Comparison of ENCODE assay signal across 7 mouse cellular contexts in genomic region chr7:25248018-25248647, GRCm38 (mm10). TPM values are rescaled to one million over a fixed set of nuclear protein-coding genes. Genes with fewer than 3 reads are reported as not detected.
DNase-seq lines count a peak whose midpoint lies in the region; ATAC-seq and TF ChIP-seq lines count a peak whose summit lies in the region.

No protein-coding gene starts in this region.

- peaks cover 61% of the 10 kb centered on the region for H3K4me1 ChIP-seq in G1E (ENCODE audit: insufficient read depth, low read depth, low read length)
- peaks cover 25% of the 10 kb centered on the region for H3K4me1 ChIP-seq in embryonic facial prominence, embryonic 14.5 days (ENCODE audit: control insufficient read depth, insufficient read depth, low read length)
- H3K4me1 ChIP-seq in stomach, embryonic 16.5 days (ENCODE audit: control insufficient read depth, insufficient read depth, low read length): peaks cover 40% of the 10 kb centered on the region

- H3K36me3 ChIP-seq in C2C12 (ENCODE audit: control insufficient read depth, insufficient read depth) (peaks cover 16% of the 10 kb centered on the region), G1E (replicated peaks) (peaks cover 46% of the 10 kb centered on the region)
- peaks cover 34% of the 10 kb centered on the region for H3K36me3 ChIP-seq in embryonic facial prominence, embryonic 14.5 days (ENCODE audit: control insufficient read depth, insufficient read depth, low read length)
- H3K36me3 ChIP-seq in stomach, embryonic 16.5 days (ENCODE audit: control insufficient read depth, insufficient read depth, low read length): peaks cover 14% of the 10 kb centered on the region; the same call in 1 of the 2 replicates

- TF ChIP-seq CTCF in C2C12 (IDR thresholded peaks at IDR 0.05; ENCODE audit: control insufficient read depth, insufficient read depth, insufficient read length): no peak
- no peak for TF ChIP-seq CTCF in G1E (IDR thresholded peaks at IDR 0.05; ENCODE audit: low read depth, low read length)

- H3K4me3 ChIP-seq in C2C12 (ENCODE audit: insufficient read depth, poor library complexity, severe bottlenecking) (peak overlapping the region; percentile 92), G1E (ENCODE audit: low read depth, low read length) (peak overlapping the region; percentile 94; the same call in 1 of the 2 replicates)
- H3K4me3 ChIP-seq in embryonic facial prominence, embryonic 14.5 days (ENCODE audit: low read depth, low read length): peak overlapping the region; percentile 93
- peak overlapping the region; percentile 75 for H3K4me3 ChIP-seq in stomach, embryonic 16.5 days (replicated peaks; ENCODE audit: low read length)

- H3ac ChIP-seq in C2C12 (ENCODE audit: control insufficient read depth, insufficient read length, low read depth): peak overlapping the region; percentile 55

- peak overlapping the region; percentile 97 for H3K9ac ChIP-seq in embryonic facial prominence, embryonic 14.5 days (ENCODE audit: low read depth, low read length)
- H3K9ac ChIP-seq in stomach, embryonic 16.5 days (ENCODE audit: low read length): peak overlapping the region; percentile 89

- no peak for ATAC-seq in G1E (ENCODE audit: extremely low read depth, insufficient number of reproducible peaks, low FRiP score, poor library complexity, severe bottlenecking)
- ATAC-seq in embryonic facial prominence, embryonic 14.5 days (ENCODE audit: low read depth): peak; percentile 20; the same call in 1 of the 2 replicates
- 0 out of 2 replicates have a peak, but pooled peaks have one; percentile 0 for ATAC-seq in stomach, embryonic 16.5 days (ENCODE audit: insufficient read depth, low FRiP score)

- WGBS in embryonic facial prominence, embryonic 14.5 days: 2% methylated on average over 18 of the region's 18 CpGs
- WGBS in stomach, embryonic 16.5 days: under 1% methylated on average over 18 of the region's 18 CpGs

- intact Hi-C loops in heart, postnatal 14 days (cut with DNase I): no loop called here

- peak; percentile 16 for DNase-seq in G1E (ENCODE audit: low spot score)
- peak; percentile 67 for DNase-seq in embryonic facial prominence, embryonic 14.5 days (ENCODE audit: low spot score)
- DNase-seq in heart, postnatal 14 days: peak; percentile 49 to 52
- DNase-seq in left cerebral cortex, adult 8-10 months (ENCODE audit: low spot score in 2 of 2): peak; percentile 65 to 86
- peak; percentile 58 for DNase-seq in mesoderm, embryonic 11.5 days (ENCODE audit: low read depth, low spot score)

- H3K4me2 ChIP-seq in embryonic facial prominence, embryonic 14.5 days (ENCODE audit: low read depth, low read length): peak overlapping the region; percentile 66
- H3K4me2 ChIP-seq in stomach, embryonic 16.5 days (ENCODE audit: low read depth, low read length): peak overlapping the region; percentile 93

- H3K27me3 ChIP-seq in C2C12 (ENCODE audit: control insufficient read depth, insufficient read depth, insufficient read length) (no peaks in the 10 kb centered on the region), G1E (ENCODE audit: insufficient read depth, low read length) (no peaks in the 10 kb centered on the region)
- no peaks in the 10 kb centered on the region for H3K27me3 ChIP-seq in embryonic facial prominence, embryonic 14.5 days (replicated peaks; ENCODE audit: control insufficient read depth, insufficient read depth, low read length)
- H3K27me3 ChIP-seq in stomach, embryonic 16.5 days (ENCODE audit: control insufficient read depth, insufficient read depth, low read length): no peaks in the 10 kb centered on the region

- H3K79me3 ChIP-seq in C2C12 (ENCODE audit: low read depth): peaks cover 49% of the 10 kb centered on the region

- H3K9me3 ChIP-seq in G1E (replicated peaks): no peaks in the 10 kb centered on the region
- H3K9me3 ChIP-seq in embryonic facial prominence, embryonic 14.5 days (ENCODE audit: control insufficient read depth, low read length): no peaks in the 10 kb centered on the region
- H3K9me3 ChIP-seq in stomach, embryonic 16.5 days (replicated peaks; ENCODE audit: control insufficient read depth, low read length): no peaks in the 10 kb centered on the region

- peaks cover 61% of the 10 kb centered on the region for H3K79me2 ChIP-seq in C2C12 (ENCODE audit: control insufficient read depth, insufficient read depth)

- peak overlapping the region; percentile 99 for H3K27ac ChIP-seq in embryonic facial prominence, embryonic 14.5 days (replicated peaks; ENCODE audit: low read depth, low read length)
- peak overlapping the region; percentile 99 for H3K27ac ChIP-seq in stomach, embryonic 16.5 days (ENCODE audit: low read length)

TF ChIP-seq in C2C12, 6 proteins besides CTCF, POLR2A, EP300 and RAD21:
- TF ChIP-seq MAX (IDR thresholded peaks at IDR 0.05): peak; percentile 62
- no peak for TF ChIP-seq FOSL1 (IDR thresholded peaks at IDR 0.05; ENCODE audit: insufficient read depth, low read length, poor library complexity, severe bottlenecking)
- no peak for TF ChIP-seq MYOD1 (IDR thresholded peaks at IDR 0.05; ENCODE audit: control insufficient read depth, insufficient read length, low read depth)

RNA-seq across cellular contexts. Expression of gene Erf, which starts 2.4 kb away (rescaled TPM):
- polyA plus RNA-seq in C2C12 (2012; fragmentation: generic; extraction: Trizol): 61.8 TPM
- total RNA-seq in G1E (2014; fragmentation: Nextera tagmentation): 31.5 and 43.4 TPM in 2 replicates
- total RNA-seq in G1E (2017): 6.9 TPM in 2 replicates
- 97.7 and 117 TPM in 2 replicates for polyA plus RNA-seq in G1E (2012)
- polyA plus RNA-seq in embryonic facial prominence, embryonic 14.5 days (2014; fragmentation: Nextera tagmentation; extraction: Ambion mirVana): 23.3 and 26.0 TPM in 2 replicates
- total RNA-seq in heart, postnatal 14 days (2021): 10 to 100 TPM; 32.8 to 33.2 TPM
- total RNA-seq in left cerebral cortex, adult 8-10 months (2022): 10 to 100 TPM; 61.3 to 75.7 (median 69.9) TPM
- polyA plus RNA-seq in stomach, embryonic 16.5 days (2015; fragmentation: Nextera tagmentation; extraction: Ambion mirVana): 6.9 and 11.0 TPM in 2 replicates

RNA-seq across cellular contexts. Expression of gene Gsk3a, which starts 10.5 kb away (rescaled TPM):
- polyA plus RNA-seq in C2C12 (2012; fragmentation: generic; extraction: Trizol) (87.3 TPM), G1E (2012) (107 and 113 TPM in 2 replicates)
- total RNA-seq in G1E (2014; fragmentation: Nextera tagmentation) (154 and 167 TPM in 2 replicates), G1E (2017) (38.9 and 41.6 TPM in 2 replicates)
- polyA plus RNA-seq in embryonic facial prominence, embryonic 14.5 days (2014; fragmentation: Nextera tagmentation; extraction: Ambion mirVana): 14.3 and 14.8 TPM in 2 replicates
- total RNA-seq in heart, postnatal 14 days (2021): 10 to 100 TPM; 58.6 to 66.6 TPM
- total RNA-seq in left cerebral cortex, adult 8-10 months (2022): 100 to 1,000 TPM; 214 to 232 (median 222) TPM
- 5.7 and 6.3 TPM in 2 replicates for polyA plus RNA-seq in stomach, embryonic 16.5 days (2015; fragmentation: Nextera tagmentation; extraction: Ambion mirVana)

RNA-seq across cellular contexts. Expression of gene Cic, which starts 19.4 kb away (rescaled TPM):
- polyA plus RNA-seq in C2C12 (2012; fragmentation: generic; extraction: Trizol) (79.5 TPM), G1E (2012) (381 and 382 TPM in 2 replicates)
- total RNA-seq in G1E (2014; fragmentation: Nextera tagmentation) (154 and 160 TPM in 2 replicates), G1E (2017) (32.2 and 36.6 TPM in 2 replicates)
- 48.8 and 49.0 TPM in 2 replicates for polyA plus RNA-seq in embryonic facial prominence, embryonic 14.5 days (2014; fragmentation: Nextera tagmentation; extraction: Ambion mirVana)
- total RNA-seq in heart, postnatal 14 days (2021): 10 to 100 TPM; 71.2 to 78.7 TPM
- total RNA-seq in left cerebral cortex, adult 8-10 months (2022): 100 to 1,000 TPM; 196 to 238 (median 227) TPM
- 26.7 and 27.4 TPM in 2 replicates for polyA plus RNA-seq in stomach, embryonic 16.5 days (2015; fragmentation: Nextera tagmentation; extraction: Ambion mirVana)

RNA-seq across cellular contexts. Expression of gene Zfp526, which starts 26.9 kb away (rescaled TPM):
- polyA plus RNA-seq in C2C12 (2012; fragmentation: generic; extraction: Trizol) (5.4 TPM), G1E (2012) (27.6 and 28.7 TPM in 2 replicates)
- total RNA-seq in G1E (2014; fragmentation: Nextera tagmentation) (20.4 and 20.8 TPM in 2 replicates), G1E (2017) (8.8 and 9.9 TPM in 2 replicates)
- 4.1 and 4.4 TPM in 2 replicates for polyA plus RNA-seq in embryonic facial prominence, embryonic 14.5 days (2014; fragmentation: Nextera tagmentation; extraction: Ambion mirVana)
- 1 to 10 TPM; 8.0 to 9.1 TPM for total RNA-seq in heart, postnatal 14 days (2021)
- total RNA-seq in left cerebral cortex, adult 8-10 months (2022): 10 to 100 TPM; 12.1 to 12.9 (median 12.8) TPM
- 2.5 and 2.9 TPM in 2 replicates for polyA plus RNA-seq in stomach, embryonic 16.5 days (2015; fragmentation: Nextera tagmentation; extraction: Ambion mirVana)

RNA-seq across cellular contexts. Expression of gene Dedd2, which starts 27.7 kb away (rescaled TPM):
- polyA plus RNA-seq in C2C12 (2012; fragmentation: generic; extraction: Trizol) (5.3 TPM), G1E (2012) (43.7 and 55.3 TPM in 2 replicates)
- total RNA-seq in G1E (2014; fragmentation: Nextera tagmentation) (4.6 and 13.1 TPM in 2 replicates), G1E (2017) (9.7 and 13.2 TPM in 2 replicates)
- polyA plus RNA-seq in embryonic facial prominence, embryonic 14.5 days (2014; fragmentation: Nextera tagmentation; extraction: Ambion mirVana): 8.3 and 9.4 TPM in 2 replicates
- total RNA-seq in heart, postnatal 14 days (2021): 10 to 100 TPM; 17.9 to 19.2 TPM
- 10 to 100 TPM; 21.2 to 24.5 (median 22.2) TPM for total RNA-seq in left cerebral cortex, adult 8-10 months (2022)
- polyA plus RNA-seq in stomach, embryonic 16.5 days (2015; fragmentation: Nextera tagmentation; extraction: Ambion mirVana): 9.1 and 9.7 TPM in 2 replicates

Comparison
In these comparisons a context has a peak if more than half of its experiments do, and no peak if none do; other contexts are left out.
1. DNase-seq: peak in every context shown above with its lines; median percentile 76 in left cerebral cortex, adult 8-10 months; 67 in embryonic facial prominence, embryonic 14.5 days; 58 in mesoderm, embryonic 11.5 days; 50 in heart, postnatal 14 days; 16 in G1E.